Mouse (Mus musculus) adrenal gland, postnatal 10 days (tissue): ENCODE data around the gene Gm49776. TPM values are rescaled to one million over a fixed set of nuclear protein-coding genes. Genes with fewer than 3 reads are reported as not detected.
A peak's percentile ranks its signal among the peaks of the same experiment; 100 is the strongest.
"Not testable (repeated sequence)": the region's sequence is repeated elsewhere in the genome, so short reads cannot be mapped to it uniquely, and the experiment has no call there.

ENCODE experiments used
- DNase-seq: peaks from one replicate; pipeline ENCODE4 v3.0.0; 2021; ENCODE audit warnings: mixed read lengths
- microRNA-seq: library from miRNA; unstranded; fragments of <30 nt; microRNA quantifications from one replicate; pipeline ENCODE4 v1.2.0, GENCODE M21; 2021
- total RNA-seq, 2 experiments: library from RNA; stranded (reverse); gene quantifications; 2 replicates each; pipeline ENCODE4 v1.2.3; 2021

Gene Gm49776
- total RNA-seq, 2 experiments from 2014 or later = not detected

- no peak for DNase-seq
Observed at GRCm38 (mm10) chr16:18202061-18202460, 56.1 kb downstream of the Gm49776 start.

- no peak for DNase-seq
Observed at GRCm38 (mm10) chr16:18201620-18202019, 56.5 kb downstream of the Gm49776 start.

DNA sequence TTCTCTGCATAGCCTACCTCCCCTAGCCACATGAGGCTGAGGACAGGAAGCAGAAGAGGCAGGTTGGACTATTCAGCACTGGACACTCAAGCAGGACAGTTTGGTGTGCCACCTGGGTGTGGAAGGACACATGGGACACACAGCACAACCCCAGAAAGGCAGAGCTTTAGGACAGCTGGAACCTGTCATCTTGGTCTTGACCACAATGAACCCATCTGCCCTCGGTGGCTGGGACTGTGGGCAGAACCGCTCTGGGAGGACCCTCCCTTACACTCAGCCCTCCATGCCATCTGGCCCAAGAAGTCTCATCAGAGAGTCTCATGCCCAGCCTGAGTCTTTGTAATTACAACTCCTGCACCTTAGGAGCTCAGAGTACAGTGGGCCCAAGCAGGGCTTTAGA lies 58.1 kb downstream of the Gm49776 start:
- DNase-seq = no peak

- DNase-seq = no peak
Observed at GRCm38 (mm10) chr16:18198365-18199098, 59.6 kb downstream of the Gm49776 start.

DNA sequence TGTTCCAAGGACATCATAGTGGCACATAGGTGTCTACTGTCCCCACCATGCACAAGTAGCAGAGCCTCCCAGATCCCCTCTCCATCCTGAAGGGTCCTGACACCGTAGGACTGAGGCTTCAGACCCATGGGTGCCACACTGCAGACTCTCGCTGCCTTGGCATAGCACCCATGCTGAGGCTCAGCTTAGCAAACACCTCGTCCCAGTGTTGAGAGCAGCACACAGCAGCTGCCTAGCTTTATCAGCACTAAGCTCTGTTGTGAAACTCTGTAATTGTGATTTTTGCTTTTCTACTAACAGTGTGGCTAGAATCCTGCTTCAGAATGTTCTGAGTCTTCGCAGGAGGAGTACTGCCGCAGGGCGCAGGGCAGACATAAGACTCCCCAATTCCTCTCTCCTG lies 60.2 kb downstream of the Gm49776 start:
- DNase-seq = no peak

DNA sequence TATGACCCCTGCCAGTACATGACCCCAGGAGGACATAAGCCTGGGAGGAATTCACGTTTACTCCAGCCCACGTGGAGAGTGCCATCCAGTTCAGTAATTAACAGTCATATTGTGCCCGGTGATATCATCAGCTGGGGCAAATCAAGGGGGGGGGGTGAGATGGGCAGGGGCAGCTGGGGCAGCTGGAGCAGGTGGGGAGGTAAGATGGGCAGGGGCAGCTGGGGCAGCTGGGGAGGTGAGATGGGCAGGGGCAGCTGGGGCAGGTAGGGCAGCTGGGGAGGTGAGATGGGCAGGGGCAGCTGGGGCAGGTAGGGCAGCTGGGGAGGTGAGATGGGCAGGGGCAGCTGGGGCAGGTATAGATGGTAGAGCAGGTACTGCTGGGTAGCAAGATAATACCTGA lies 62.6 kb downstream of the Gm49776 start:
- not testable (repeated sequence) for DNase-seq

Small RNA genes lying within 50 kb of the gene (microRNA-seq; reads per million reads assigned to microRNA genes)
- 1.4 reads per million for gene Gm24572
- 186 reads per million, percentile 52 among the genes with 10 or more reads in this experiment for gene Mir1306

Other genes with a start within 250 kb of the Gm49776 start
- 10 to 100 TPM; 57.4 to 60.9 TPM for gene Dgcr6, start 205.5 kb downstream of the Gm49776 start, total RNA-seq
- gene Prodh, start 168.1 kb downstream of the Gm49776 start, total RNA-seq = 10 to 100 TPM; 14.9 to 16.5 TPM
- under 1 TPM; 0.66 to 0.94 TPM for gene Rtn4r, start 130.7 kb downstream of the Gm49776 start, total RNA-seq
- gene Ccdc188, start 40.4 kb downstream of the Gm49776 start, total RNA-seq = not detected
- gene Zdhhc8, start 23.2 kb downstream of the Gm49776 start, total RNA-seq = 10 to 100 TPM; 18.9 to 20.5 TPM
- gene Trmt2a, start 9.6 kb downstream of the Gm49776 start, total RNA-seq = 10 to 100 TPM; 34.2 to 46.7 TPM
- 100 to 1,000 TPM; 123 to 127 TPM for gene Ranbp1, start 9.6 kb downstream of the Gm49776 start, total RNA-seq
- gene Dgcr8, start 30.9 kb upstream of the Gm49776 start, total RNA-seq = 10 to 100 TPM; 26.8 to 41.9 TPM
- gene Tango2, start 89.8 kb upstream of the Gm49776 start, total RNA-seq = 10 to 100 TPM; 32.8 to 37.0 TPM
- gene Arvcf, start 89.9 kb upstream of the Gm49776 start, total RNA-seq = 10 to 100 TPM; 29.4 to 39.2 TPM
- gene Txnrd2, start 168.1 kb upstream of the Gm49776 start, total RNA-seq = 10 to 100 TPM; 61.5 to 62.8 TPM
- gene Comt, start 168.5 kb upstream of the Gm49776 start, total RNA-seq = 100 to 1,000 TPM; 131 to 148 TPM
- 1 to 10 TPM; 6.3 to 7.7 TPM for gene Gnb1l, start 240.4 kb upstream of the Gm49776 start, total RNA-seq
- gene Rtl10, start 240.6 kb upstream of the Gm49776 start, total RNA-seq = 1 to 10 TPM; 4.0 to 7.1 TPM